Mouse (Mus musculus): ENCODE measurements around the gene Ltn1. TPM values are rescaled to one million over a fixed set of nuclear protein-coding genes. Genes with fewer than 3 reads are reported as not detected.

The Ltn1 gene
- polyA plus RNA-seq (2012), result 1.7 and 2.2 TPM in 2 replicates

DNA sequence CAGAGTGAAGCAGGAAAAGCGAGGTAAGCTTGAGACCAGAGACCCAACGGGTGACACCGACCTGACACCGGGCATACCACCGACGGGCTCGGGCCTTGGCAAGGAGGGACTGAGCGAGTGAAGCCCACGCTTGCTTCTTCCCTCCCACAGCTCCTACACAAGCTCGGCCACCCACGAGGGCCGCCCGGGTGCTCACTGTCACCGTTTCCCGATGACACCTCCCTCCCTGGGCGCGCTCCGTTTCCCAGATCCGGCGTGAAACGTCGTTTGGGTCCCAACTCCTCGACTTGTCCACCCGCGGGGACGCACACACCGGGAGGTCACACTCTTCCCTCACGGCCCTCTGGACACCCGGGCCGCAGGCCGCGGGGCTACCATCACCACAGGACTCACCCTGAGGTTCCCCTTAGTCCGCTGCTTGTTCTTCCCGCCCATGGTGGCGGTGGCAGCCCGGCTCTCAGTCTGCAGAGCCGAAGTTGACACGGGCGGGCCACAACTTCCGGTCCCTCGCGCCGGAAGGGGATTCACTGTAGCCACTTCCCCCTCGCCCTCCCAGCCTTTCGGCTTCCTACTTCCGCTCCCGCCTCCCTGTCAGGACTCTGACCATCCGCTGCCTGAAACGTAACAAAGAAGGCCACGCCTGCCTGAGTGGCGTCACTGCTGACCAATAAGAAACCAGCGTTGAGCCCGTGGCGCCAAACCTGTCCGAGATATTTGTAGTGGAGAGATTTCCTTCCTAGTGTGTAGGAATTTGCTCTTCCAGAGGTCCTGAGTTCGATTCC, at the start of gene Ltn1:
TSS of gene Ltn1 (minus strand) at position 580 of the 782 bp plus-strand sequence.

GRCm38 (mm10) chr16:87454419-87455179, 22.2 kb upstream of the Ltn1 start, which contains the start of gene Usp16:
Gene Usp16 (plus strand): TSS chr16:87454703.

DNA sequence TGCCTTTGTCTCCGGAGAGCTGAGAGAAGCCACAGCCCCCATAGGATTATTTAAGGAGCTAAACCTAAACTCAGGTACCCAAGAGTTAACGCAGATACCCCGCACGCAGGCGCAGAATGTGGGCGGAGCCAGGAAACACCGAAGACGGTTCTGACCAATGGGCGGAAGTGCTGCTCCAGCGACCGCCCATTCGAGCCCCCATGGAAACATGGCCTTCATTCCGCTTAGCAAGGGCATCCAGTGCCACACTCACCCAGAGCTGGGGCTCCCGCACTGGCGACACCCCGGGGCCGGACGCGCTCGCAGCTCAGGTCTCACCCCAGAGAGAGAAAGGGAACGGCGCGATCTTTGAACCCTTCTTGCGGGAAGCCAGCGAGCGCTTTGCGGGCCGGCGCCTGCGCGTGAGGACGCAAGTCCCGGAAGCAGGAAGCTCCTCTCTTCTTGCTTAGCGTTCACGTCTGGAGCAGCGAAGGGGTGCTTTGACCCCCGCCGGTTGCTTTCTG, 7.8 kb upstream of the Ltn1 start, which contains the start of gene Rwdd2b:
TSS of gene Rwdd2b (minus strand) at position 390 of the 503 bp plus-strand sequence.

DNA sequence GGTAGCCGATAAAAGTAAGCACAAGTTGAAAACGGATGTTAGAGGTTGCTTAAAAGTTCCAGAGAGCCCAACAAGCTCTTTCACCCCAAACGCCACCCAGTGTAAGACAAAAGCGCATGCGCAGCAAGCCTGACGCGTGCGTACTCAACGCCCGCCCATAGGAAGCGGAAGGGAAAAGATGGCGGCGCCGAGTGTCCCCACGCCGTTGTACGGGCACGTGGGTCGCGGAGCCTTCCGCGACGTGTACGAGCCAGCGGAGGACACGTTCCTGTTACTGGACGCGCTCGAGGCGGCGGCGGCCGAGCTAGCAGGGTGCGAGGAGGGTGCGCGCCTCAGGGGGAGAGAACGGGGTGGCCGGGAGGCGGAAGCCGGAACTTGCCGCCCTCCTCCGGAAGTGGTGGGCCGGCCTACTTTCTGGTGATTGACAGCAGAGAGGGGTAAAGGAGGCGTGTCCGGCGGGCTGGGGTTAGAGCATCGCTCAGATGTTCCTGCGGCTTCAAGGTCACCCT, 78.3 kb downstream of the Ltn1 start, which contains the start of gene N6amt1:
TSS of gene N6amt1 (plus strand) at position 111 of the 509 bp plus-strand sequence.

Other genes starting within 250 kb of the Ltn1 start
- 6.1 and 6.5 TPM in 2 replicates for gene N6amt1, start 78.4 kb downstream of the Ltn1 start, polyA plus RNA-seq (2012)
- gene Rwdd2b, start 8.0 kb upstream of the Ltn1 start, polyA plus RNA-seq (2012), result 2.2 and 5.4 TPM in 2 replicates
- gene Usp16, start 22.1 kb upstream of the Ltn1 start, polyA plus RNA-seq (2012), result 23.7 and 27.1 TPM in 2 replicates
- 99.0 and 109 TPM in 2 replicates for gene Cct8, start 63.3 kb upstream of the Ltn1 start, polyA plus RNA-seq (2012)
- gene Map3k7cl, start 120.7 kb upstream of the Ltn1 start, polyA plus RNA-seq (2012), result not detected in 2 replicates

Measured in megakaryocyte-erythroid progenitor cell, adult 5 weeks (primary cell).